Mouse (Mus musculus) liver, embryonic 14.5 days (tissue): ENCODE measurements at regions not wholly inside any gene's neighbourhood (a gene's known extent, or its start where the extent isn't known, plus 50 kb on each side); places are given as distances from the start of the nearest gene placed in this dataset.

Source experiments
- CTCF ChIP-seq: IDR thresholded peaks from 2 replicates; pipeline ENCODE4 v1.5.1; 2016; ENCODE audit warnings: antibody characterized with exemption, low read depth, control low read depth
- EP300 ChIP-seq: IDR thresholded peaks from 2 replicates; pipeline ENCODE4 v1.6.1; 2016; ENCODE audit warnings: antibody characterized with exemption, low read depth

DNA sequence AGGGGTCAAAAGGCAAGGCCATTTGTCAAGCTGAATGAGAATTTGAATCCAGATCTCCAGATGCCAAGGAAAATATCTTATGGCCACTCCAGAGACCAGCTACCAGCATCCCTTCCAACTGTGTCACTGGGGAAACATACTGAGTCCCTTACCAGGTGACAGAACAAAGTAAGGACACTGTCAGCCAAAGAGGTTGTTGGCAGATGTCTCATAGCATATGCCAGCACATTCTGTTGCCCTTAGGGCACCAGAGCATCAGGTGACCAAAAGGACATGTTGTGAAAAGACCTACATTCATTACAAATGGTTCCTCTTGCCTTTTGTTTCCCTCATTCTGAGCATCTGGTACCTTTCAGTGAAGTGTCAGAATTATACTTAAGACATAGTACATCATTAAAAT lies 166.4 kb downstream of the Rbm26 start:
- TF ChIP-seq CTCF (no peak), EP300 (no peak)
